Mouse (Mus musculus): Measurements from ENCODE around the gene Fam155a.

- no peak for TF ChIP-seq POLR2A (IDR thresholded peaks at IDR 0.05; ENCODE audit: insufficient read length, low read depth)
- TF ChIP-seq MYOG (IDR thresholded peaks at IDR 0.05; ENCODE audit: control insufficient read depth in 1 of 3, insufficient read depth in 1 of 3, insufficient read length in 2 of 3, low read depth in 2 of 3), result no peak
- no peak for TF ChIP-seq REST (IDR thresholded peaks at IDR 0.05; ENCODE audit: insufficient read depth, insufficient read length)
- TF ChIP-seq TCF3 (IDR thresholded peaks at IDR 0.05; ENCODE audit: insufficient read length, low read depth), result no peak
- TF ChIP-seq SRF (IDR thresholded peaks at IDR 0.05; ENCODE audit: control insufficient read depth, insufficient read length, low read depth), result no peak
- no peak for TF ChIP-seq MAX (IDR thresholded peaks at IDR 0.05; ENCODE audit: low read depth)
- TF ChIP-seq TCF12 (IDR thresholded peaks at IDR 0.05; ENCODE audit: insufficient read depth, poor library complexity, severe bottlenecking), result no peak
- no peak for TF ChIP-seq USF1 (IDR thresholded peaks at IDR 0.05; ENCODE audit: low read depth)
- TF ChIP-seq MYOD1 (IDR thresholded peaks at IDR 0.05; ENCODE audit: control insufficient read depth in 1 of 3, insufficient read length in 2 of 3, low read depth in 2 of 3), result no peak
- no peak for TF ChIP-seq E2F4 (IDR thresholded peaks at IDR 0.05; ENCODE audit: insufficient read depth)
- no peak for TF ChIP-seq POLR2AphosphoS2 (IDR thresholded peaks at IDR 0.05; ENCODE audit: insufficient read length, low read depth)
- TF ChIP-seq CEBPB (IDR thresholded peaks at IDR 0.05; ENCODE audit: insufficient read depth, poor library complexity, severe bottlenecking), result no peak
These were observed 114.1 kb downstream of the Fam155a start for GRCm38 (mm10) chr8:9656901-9657300.

Measured in myocyte (in vitro differentiated cells).